Mouse (Mus musculus): ENCODE results near the gene Cyp2d40. TPM values are rescaled to one million over a fixed set of nuclear protein-coding genes. Genes with fewer than 3 reads are reported as not detected.
"Not testable (repeated sequence)": the region's sequence is repeated elsewhere in the genome, so short reads cannot be mapped to it uniquely, and the experiment has no call there.

The Cyp2d40 gene
- polyA plus RNA-seq, 1 experiment from 2014 or later = not detected

DNA sequence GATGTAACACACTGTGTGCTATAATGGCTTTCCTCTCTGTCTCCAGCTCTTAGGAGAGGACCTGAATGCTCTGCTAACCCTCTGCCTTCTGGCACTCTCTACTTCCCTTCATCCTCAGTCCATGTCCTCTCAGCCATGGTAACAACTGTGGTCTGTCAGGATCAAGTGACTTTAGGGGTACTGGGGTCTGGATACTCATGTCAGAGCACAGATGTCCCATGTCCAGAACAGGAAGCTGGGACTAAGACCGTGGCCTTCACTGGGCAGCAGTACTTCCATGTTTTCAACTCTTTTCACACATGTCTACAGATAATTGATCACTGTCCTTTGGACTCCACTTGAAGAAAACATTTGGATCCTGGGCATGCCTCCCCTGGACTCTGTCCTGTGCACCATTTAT, 19.8 kb upstream of the Cyp2d40 start:
- no peaks in the 10 kb centered on the region for H3K9me3 ChIP-seq
- no peak overlapping the region for H3K27ac ChIP-seq (replicated peaks)
- H3K4me1 ChIP-seq = no peaks in the 10 kb centered on the region
- no peak for ATAC-seq (ENCODE audit: extremely low read depth, insufficient number of reproducible peaks, low FRiP score, low TSS enrichment)
- no peak overlapping the region for H3K9ac ChIP-seq
- H3K4me3 ChIP-seq = no peak overlapping the region
- H3K36me3 ChIP-seq = no peaks in the 10 kb centered on the region
- no peaks in the 10 kb centered on the region for H3K27me3 ChIP-seq (replicated peaks)
- no peak overlapping the region for H3K4me2 ChIP-seq
- WGBS = 63% methylated on average over 1 of the region's 1 CpGs

DNA sequence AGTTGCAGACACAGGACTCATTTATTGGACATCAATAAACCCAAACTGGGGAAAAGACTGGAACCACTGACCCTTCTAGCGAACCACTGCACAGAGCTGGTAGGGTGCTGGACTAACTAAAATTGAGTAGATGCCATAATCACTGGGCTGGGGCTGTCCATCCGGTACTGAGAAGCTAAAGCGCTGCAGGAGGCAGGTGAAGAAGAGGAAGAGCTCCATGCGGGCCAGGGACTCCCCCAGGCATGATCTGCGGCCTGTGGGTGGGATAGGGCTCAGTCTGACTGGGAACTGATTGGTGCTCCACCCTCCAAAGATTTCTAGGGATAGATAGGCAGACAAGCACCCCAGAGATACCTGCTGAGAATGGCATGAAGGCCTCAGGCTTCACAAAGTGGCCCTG, 13.9 kb upstream of the Cyp2d40 start:
- not testable (repeated sequence) for H3K4me1 ChIP-seq; H3K27me3 ChIP-seq (replicated peaks); H3K9ac ChIP-seq; H3K9me3 ChIP-seq; H3K4me2 ChIP-seq; ATAC-seq (ENCODE audit: extremely low read depth, insufficient number of reproducible peaks, low FRiP score, low TSS enrichment); H3K27ac ChIP-seq (replicated peaks); H3K4me3 ChIP-seq; H3K36me3 ChIP-seq
- 72% methylated on average over 5 of the region's 5 CpGs for WGBS

DNA sequence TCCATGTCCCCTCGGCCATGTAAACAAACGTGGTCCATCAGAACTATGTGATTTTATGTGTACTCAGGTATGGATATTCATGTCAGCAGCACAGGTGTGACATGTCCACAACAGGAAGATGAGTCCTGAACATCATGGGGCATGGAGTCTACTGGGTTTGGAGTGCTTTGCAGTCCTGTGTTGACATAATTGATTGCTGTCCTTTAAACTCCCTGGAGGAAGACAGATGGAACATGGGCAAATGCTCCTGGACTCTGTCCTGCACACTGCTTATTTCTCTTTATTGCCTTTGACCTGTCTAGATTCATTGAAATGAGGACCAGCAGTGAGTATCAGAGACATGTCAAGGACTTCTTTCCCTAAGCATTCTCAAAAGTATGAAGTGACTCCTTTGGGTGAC, 2.0 kb upstream of the Cyp2d40 start:
- Histone ChIP-seq H3K9me3 (no peaks in the 10 kb centered on the region), H3K4me1 (no peaks in the 10 kb centered on the region), H3K4me2 (no peak overlapping the region), H3K27me3 (replicated peaks) (no peaks in the 10 kb centered on the region), H3K27ac (replicated peaks) (no peak overlapping the region), H3K9ac (no peak overlapping the region), H3K4me3 (no peak overlapping the region), H3K36me3 (no peaks in the 10 kb centered on the region)
- WGBS = 75% methylated on average over 2 of the region's 2 CpGs
- ATAC-seq (ENCODE audit: extremely low read depth, insufficient number of reproducible peaks, low FRiP score, low TSS enrichment) = no peak

DNA sequence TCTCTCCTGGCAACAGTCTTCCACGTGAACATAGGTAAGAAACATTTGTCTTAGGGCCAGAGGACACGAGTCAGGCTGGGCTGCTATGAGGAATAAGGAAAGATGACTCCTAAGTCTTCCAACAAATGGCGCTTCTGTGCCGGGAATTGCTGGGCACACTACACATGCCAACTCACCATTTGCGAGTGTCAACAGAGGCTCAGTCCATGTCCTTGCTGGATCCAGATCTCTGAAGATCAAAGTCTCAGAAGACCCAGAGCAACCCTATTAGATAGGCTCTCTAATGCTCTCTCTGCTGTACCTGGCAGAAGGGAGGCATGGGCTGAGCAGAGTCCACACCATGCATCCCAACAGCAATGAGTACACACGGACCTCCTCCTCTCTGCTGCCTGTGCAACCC, 898 bp upstream of the Cyp2d40 start:
- Histone ChIP-seq H3K4me1 (no peaks in the 10 kb centered on the region), H3K36me3 (no peaks in the 10 kb centered on the region), H3K9ac (no peak overlapping the region), H3K9me3 (no peaks in the 10 kb centered on the region), H3K4me3 (no peak overlapping the region), H3K27me3 (replicated peaks) (no peaks in the 10 kb centered on the region), H3K4me2 (no peak overlapping the region), H3K27ac (replicated peaks) (no peak overlapping the region)
- 73% methylated on average over 6 of the region's 6 CpGs for WGBS
- no peak for ATAC-seq (ENCODE audit: extremely low read depth, insufficient number of reproducible peaks, low FRiP score, low TSS enrichment)

DNA sequence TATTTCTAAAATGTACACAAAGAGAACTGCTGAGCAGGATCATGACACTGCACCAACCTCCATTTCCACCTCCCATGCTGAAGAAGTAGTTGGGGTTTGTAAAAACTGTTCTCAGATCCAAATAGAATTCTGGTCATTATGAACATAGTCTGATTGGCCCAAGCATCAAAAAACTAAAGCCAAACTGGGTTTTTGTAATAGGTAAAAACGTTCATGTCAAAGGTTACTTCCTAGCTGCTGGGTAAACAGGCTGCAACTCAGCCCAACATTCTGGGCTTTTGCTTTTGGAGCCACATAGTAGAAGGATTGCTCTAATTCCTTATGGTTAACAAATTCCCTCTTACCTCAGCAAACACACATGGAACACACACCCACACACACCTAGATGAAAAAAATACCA, 15.8 kb downstream of the Cyp2d40 start:
- Histone ChIP-seq H3K9ac (no peak overlapping the region), H3K27ac (replicated peaks) (no peak overlapping the region), H3K27me3 (replicated peaks) (no peaks in the 10 kb centered on the region), H3K4me2 (no peak overlapping the region), H3K4me3 (no peak overlapping the region), H3K4me1 (no peaks in the 10 kb centered on the region), H3K9me3 (peaks cover 13% of the 10 kb centered on the region; the same call in 1 of the 2 replicates), H3K36me3 (no peaks in the 10 kb centered on the region)
- WGBS = 34% methylated on average over 1 of the region's 1 CpGs
- ATAC-seq (ENCODE audit: extremely low read depth, insufficient number of reproducible peaks, low FRiP score, low TSS enrichment) = no peak

DNA sequence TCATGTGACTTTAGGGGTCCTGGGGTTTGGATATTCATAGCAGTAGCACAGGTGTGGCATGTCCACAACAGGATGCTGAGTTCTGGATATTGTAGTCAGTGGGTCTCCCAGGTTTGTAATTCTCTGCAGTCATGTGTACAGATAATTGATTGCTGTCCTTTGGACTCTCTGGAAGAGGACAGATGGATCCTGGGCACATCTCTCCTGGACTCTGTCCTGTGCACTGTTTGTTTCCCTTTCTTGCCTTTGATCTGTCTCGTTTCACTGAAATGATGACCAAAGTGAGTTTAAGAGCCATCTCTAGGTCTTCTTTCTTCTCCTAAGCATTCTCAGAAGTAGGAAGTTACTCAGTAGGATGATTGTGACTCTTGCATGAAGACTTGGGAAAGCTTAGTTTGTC, 16.5 kb downstream of the Cyp2d40 start:
- H3K4me1 ChIP-seq = no peaks in the 10 kb centered on the region
- no peak overlapping the region for H3K27ac ChIP-seq (replicated peaks)
- no peaks in the 10 kb centered on the region for H3K36me3 ChIP-seq
- no peaks in the 10 kb centered on the region for H3K27me3 ChIP-seq (replicated peaks)
- H3K4me2 ChIP-seq = no peak overlapping the region
- no peak for ATAC-seq (ENCODE audit: extremely low read depth, insufficient number of reproducible peaks, low FRiP score, low TSS enrichment)
- H3K9me3 ChIP-seq = peaks cover 13% of the 10 kb centered on the region; the same call in 1 of the 2 replicates
- H3K9ac ChIP-seq = no peak overlapping the region
- WGBS = 43% methylated on average over 1 of the region's 1 CpGs
- H3K4me3 ChIP-seq = no peak overlapping the region

DNA sequence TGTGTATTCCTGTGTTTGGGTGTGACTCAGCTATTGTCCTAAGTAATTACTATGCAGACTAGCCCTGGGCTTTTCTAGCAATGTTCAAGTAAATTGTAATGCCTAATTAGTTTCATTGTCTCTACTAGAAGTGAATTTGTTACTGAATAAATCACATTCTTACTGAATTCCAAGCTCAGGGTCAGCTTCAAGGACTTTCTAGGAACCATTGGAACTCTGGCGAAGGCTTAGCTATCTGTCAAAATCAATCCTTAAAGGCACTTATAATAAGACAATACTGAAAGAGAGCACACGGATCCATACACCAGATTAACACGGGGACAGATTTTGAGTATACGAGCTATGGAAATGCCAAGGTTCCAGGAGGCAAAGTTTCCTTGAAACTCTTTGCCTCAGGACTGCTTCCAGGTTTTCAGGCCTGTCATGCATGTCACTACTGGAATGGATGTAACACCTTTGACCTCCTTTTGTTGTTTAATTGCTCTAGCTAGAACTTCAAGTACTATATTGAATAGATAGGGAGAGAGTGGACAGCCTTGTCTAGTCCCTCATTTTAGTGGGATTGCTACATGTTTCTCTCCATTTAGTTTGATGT, 30.6 kb downstream of the Cyp2d40 start:
- H3K9me3 ChIP-seq; H3K4me3 ChIP-seq; ATAC-seq (ENCODE audit: extremely low read depth, insufficient number of reproducible peaks, low FRiP score, low TSS enrichment); H3K4me2 ChIP-seq; H3K27me3 ChIP-seq (replicated peaks); H3K36me3 ChIP-seq; H3K4me1 ChIP-seq; H3K27ac ChIP-seq (replicated peaks); H3K9ac ChIP-seq: not testable (repeated sequence)
- WGBS = 84% methylated on average over 4 of the region's 4 CpGs

Small RNA genes lying within 50 kb of the gene (microRNA-seq; reads per million reads assigned to microRNA genes)
- gene Gm27618 = not detected

Other genes starting within 250 kb of the Cyp2d40 start
- not detected in 2 replicates for gene Cyp2d12, start 209.1 kb downstream of the Cyp2d40 start, polyA plus RNA-seq (2015; fragmentation: Nextera tagmentation; extraction: Ambion mirVana)
- not detected in 2 replicates for gene Cyp2d34, start 143.2 kb downstream of the Cyp2d40 start, polyA plus RNA-seq (2015; fragmentation: Nextera tagmentation; extraction: Ambion mirVana)
- 0.51 TPM in 1 of 2 replicates, not detected in the other for gene Cyp2d26, start 30.1 kb upstream of the Cyp2d40 start, polyA plus RNA-seq (2015; fragmentation: Nextera tagmentation; extraction: Ambion mirVana)
- gene Tcf20, start 223.7 kb upstream of the Cyp2d40 start, polyA plus RNA-seq (2015; fragmentation: Nextera tagmentation; extraction: Ambion mirVana) = 4.6 and 4.8 TPM in 2 replicates